In the genomic region with DNA sequence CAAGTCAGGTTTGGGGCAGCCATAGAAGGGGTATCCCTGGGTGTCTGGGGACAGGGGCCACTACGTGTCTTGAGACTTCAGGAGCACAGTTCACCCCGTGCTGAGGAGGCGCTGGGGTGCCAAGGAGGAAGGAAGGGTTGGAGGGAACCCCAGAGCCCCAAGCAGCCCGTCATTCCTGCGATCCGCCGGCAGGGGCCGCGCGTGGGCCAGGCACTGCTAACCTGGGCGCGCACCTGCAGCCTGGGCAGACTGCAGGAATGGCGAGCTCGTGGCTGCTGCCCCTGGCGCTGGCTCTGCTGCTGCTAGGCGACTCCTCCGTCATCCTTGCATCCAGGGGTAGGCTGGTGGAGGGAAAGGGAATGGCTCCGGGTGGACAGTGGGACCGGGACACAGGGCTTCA, we compare ENCODE assay signal across 9 mouse cellular contexts. TPM values are rescaled to one million over a fixed set of nuclear protein-coding genes. Genes with fewer than 3 reads are reported as not detected.
DNase-seq lines count a peak whose midpoint lies in the region; ATAC-seq lines count a peak whose summit lies in the region.
"Had no signal": no experiment of that assay in that cellular context is flagged by ENCODE, and none has a peak within 500 bp of the region (broad histone marks: within the 10 kb centered on the region; RNA-seq: fewer than 3 reads in every experiment).

A gene (plus strand): TSS at position 247 of the 400 bp plus-strand sequence.

- H3K9me3 ChIP-seq in heart, embryonic 12.5 days (replicated peaks): no peaks in the 10 kb centered on the region
- H3K9me3 ChIP-seq in heart, embryonic 11.5 days (replicated peaks; ENCODE audit: control insufficient read depth, low read length): no peaks in the 10 kb centered on the region
- H3K9me3 ChIP-seq in liver, embryonic 16.5 days (replicated peaks; ENCODE audit: control insufficient read depth, low read length): no peaks in the 10 kb centered on the region
- H3K9me3 ChIP-seq in neural tube, embryonic 11.5 days (ENCODE audit: control insufficient read depth, low read length): no peaks in the 10 kb centered on the region
- H3K9me3 ChIP-seq: midbrain, embryonic 12.5 days had no signal

- peaks cover 43% of the 10 kb centered on the region for H3K27me3 ChIP-seq in heart, embryonic 12.5 days (replicated peaks)
- H3K27me3 ChIP-seq in heart, embryonic 11.5 days (ENCODE audit: control insufficient read depth, insufficient read depth, low read length): peaks cover 20% of the 10 kb centered on the region
- no peaks in the 10 kb centered on the region for H3K27me3 ChIP-seq in liver, embryonic 16.5 days (ENCODE audit: control insufficient read depth, insufficient read depth, low read depth, low read length)
- H3K27me3 ChIP-seq in neural tube, embryonic 11.5 days (ENCODE audit: control insufficient read depth, insufficient read depth, low read length): no peaks in the 10 kb centered on the region

- H3K36me3 ChIP-seq in heart, embryonic 12.5 days: no peaks in the 10 kb centered on the region
- no peaks in the 10 kb centered on the region for H3K36me3 ChIP-seq in heart, embryonic 11.5 days (ENCODE audit: control insufficient read depth, insufficient read depth, low read length)
- H3K36me3 ChIP-seq in liver, embryonic 16.5 days (ENCODE audit: control insufficient read depth, insufficient read depth): no peaks in the 10 kb centered on the region
- H3K36me3 ChIP-seq in neural tube, embryonic 11.5 days (ENCODE audit: control insufficient read depth, insufficient read depth, low read length): no peaks in the 10 kb centered on the region
- H3K36me3 ChIP-seq: midbrain, embryonic 12.5 days had no signal

- ATAC-seq in heart, embryonic 12.5 days (ENCODE audit: insufficient number of reproducible peaks, low FRiP score): peak; percentile 43; the same call in 1 of the 2 replicates
- ATAC-seq in heart, embryonic 11.5 days (replicated peaks; ENCODE audit: insufficient number of reproducible peaks, low FRiP score, low TSS enrichment): no peak
- ATAC-seq in erythroid progenitor cell, adult 5-6 weeks (replicated peaks; ENCODE audit: low FRiP score, poor library complexity, severe bottlenecking): peak; percentile 79
- peak; percentile 47 for ATAC-seq in liver, embryonic 16.5 days (ENCODE audit: low read depth)
- no peak for ATAC-seq in neural tube, embryonic 11.5 days (ENCODE audit: insufficient read depth, low FRiP score, low TSS enrichment)

- H3K27ac ChIP-seq in heart, embryonic 12.5 days (ENCODE audit: poor library complexity, severe bottlenecking): no peak within 1 kb of the TSS
- H3K27ac ChIP-seq in heart, embryonic 11.5 days (ENCODE audit: low read depth, low read length): no peak within 1 kb of the TSS
- H3K27ac ChIP-seq in liver, embryonic 16.5 days (ENCODE audit: low read length): no peak within 1 kb of the TSS
- no peak within 1 kb of the TSS for H3K27ac ChIP-seq in neural tube, embryonic 11.5 days (ENCODE audit: low read depth, low read length)
- H3K27ac ChIP-seq: midbrain, embryonic 12.5 days had no signal

- no peaks in the 10 kb centered on the region for H3K4me1 ChIP-seq in heart, embryonic 12.5 days (replicated peaks)
- no peaks in the 10 kb centered on the region for H3K4me1 ChIP-seq in heart, embryonic 11.5 days (ENCODE audit: control insufficient read depth, insufficient read depth, low read length)
- peaks cover 2% of the 10 kb centered on the region for H3K4me1 ChIP-seq in liver, embryonic 16.5 days (ENCODE audit: control insufficient read depth, low read depth, low read length)
- H3K4me1 ChIP-seq in neural tube, embryonic 11.5 days (ENCODE audit: control insufficient read depth, insufficient read depth, low read length): no peaks in the 10 kb centered on the region

- no peak within 1 kb of the TSS for H3K9ac ChIP-seq in heart, embryonic 12.5 days
- no peak within 1 kb of the TSS for H3K9ac ChIP-seq in heart, embryonic 11.5 days (ENCODE audit: low read depth, low read length)
- no peak within 1 kb of the TSS for H3K9ac ChIP-seq in liver, embryonic 16.5 days (ENCODE audit: low read depth, low read length)
- no peak within 1 kb of the TSS for H3K9ac ChIP-seq in neural tube, embryonic 11.5 days (ENCODE audit: low read length)
- H3K9ac ChIP-seq: midbrain, embryonic 12.5 days had no signal

- WGBS in heart, embryonic 12.5 days: 3% methylated on average over 19 of the region's 19 CpGs
- WGBS in heart, embryonic 11.5 days (ENCODE audit: insufficient replicate concordance): 4% methylated on average over 19 of the region's 19 CpGs
- WGBS in liver, embryonic 16.5 days (ENCODE audit: insufficient replicate concordance): 2% methylated on average over 19 of the region's 19 CpGs
- WGBS in neural tube, embryonic 11.5 days: 1% methylated on average over 18 of the region's 19 CpGs

- H3K4me3 ChIP-seq in heart, embryonic 12.5 days: no peak within 1 kb of the TSS
- H3K4me3 ChIP-seq in heart, embryonic 11.5 days (ENCODE audit: low read depth, low read length): no peak within 1 kb of the TSS
- no peak within 1 kb of the TSS for H3K4me3 ChIP-seq in liver, embryonic 16.5 days (ENCODE audit: low read depth, low read length)
- no peak within 1 kb of the TSS for H3K4me3 ChIP-seq in neural tube, embryonic 11.5 days (ENCODE audit: low read depth, low read length)
- H3K4me3 ChIP-seq: midbrain, embryonic 12.5 days had no signal

- H3K4me2 ChIP-seq in heart, embryonic 12.5 days: no peak within 1 kb of the TSS
- no peak within 1 kb of the TSS for H3K4me2 ChIP-seq in heart, embryonic 11.5 days
- H3K4me2 ChIP-seq in liver, embryonic 16.5 days (ENCODE audit: low read depth, low read length): no peak within 1 kb of the TSS
- H3K4me2 ChIP-seq in neural tube, embryonic 11.5 days (ENCODE audit: low read depth): no peak within 1 kb of the TSS
- H3K4me2 ChIP-seq: midbrain, embryonic 12.5 days had no signal

- DNase-seq in adrenal gland, postnatal 14 days: peak; percentile 77
- peak; percentile 78 for DNase-seq in kidney, adult 18-20 months
- peak; percentile 54 for DNase-seq in neural tube, embryonic 11.5 days (ENCODE audit: low spot score)
- peak; percentile 72 for DNase-seq in testis, postnatal 14 days (ENCODE audit: low spot score)

RNA-seq across cellular contexts. Expression of the gene that starts here (rescaled TPM):
- not detected in 2 replicates for polyA plus RNA-seq in heart, embryonic 12.5 days (2016; fragmentation: Nextera tagmentation; extraction: Ambion mirVana)
- not detected in 2 replicates for polyA plus RNA-seq in heart, embryonic 11.5 days (2014; fragmentation: Nextera tagmentation; extraction: Ambion mirVana)
- 0.70 TPM in 1 of 2 replicates, not detected in the other for total RNA-seq in adrenal gland, postnatal 14 days (2021)
- total RNA-seq in erythroid progenitor cell, adult 5-6 weeks (2015; ENCODE audit: low replicate concordance): not detected in 2 replicates
- total RNA-seq in erythroid progenitor cell, adult 5-6 weeks (2017; ENCODE audit: low replicate concordance): not detected in 2 replicates
- 0.40 and 0.47 TPM in 2 replicates for polyA plus RNA-seq in liver, embryonic 16.5 days (2015; fragmentation: Nextera tagmentation; extraction: Ambion mirVana)
- polyA plus RNA-seq in neural tube, embryonic 11.5 days (2014; fragmentation: Nextera tagmentation; extraction: Ambion mirVana): not detected in 2 replicates
- polyA plus RNA-seq: midbrain, embryonic 12.5 days had no signal

Comparison
In these comparisons a context has a peak if more than half of its experiments do, and no peak if none do; other contexts are left out.
1. Peak in ATAC-seq in heart, embryonic 12.5 days; RNA of the gene not detected or under 1 TPM.
2. Peak in DNase-seq in adrenal gland, postnatal 14 days; RNA of the gene not detected or under 1 TPM.
3. Peak in ATAC-seq in erythroid progenitor cell, adult 5-6 weeks; RNA of the gene not detected or under 1 TPM.
4. Peak in ATAC-seq in liver, embryonic 16.5 days; RNA of the gene not detected or under 1 TPM.
5. Peak in DNase-seq in neural tube, embryonic 11.5 days; RNA of the gene not detected or under 1 TPM.